Mouse (Mus musculus): Measurements from ENCODE around the gene Pde6b. TPM values are rescaled to one million over a fixed set of nuclear protein-coding genes. Genes with fewer than 3 reads are reported as not detected.

The Pde6b gene
- 0.17 TPM in 1 of 2 replicates, not detected in the other for polyA plus RNA-seq (2014; fragmentation: Nextera tagmentation; extraction: Ambion mirVana)

GRCm38 (mm10) chr5:108388201-108388600 is at the start of gene Pde6b:
Pde6b (plus strand) TSS chr5:108388391.
- WGBS, result 73% methylated on average over 7 of the region's 7 CpGs
- Histone ChIP-seq H3K27ac (ENCODE audit: low read depth, low read length) (no peak within 1 kb of the TSS), H3K9me3 (replicated peaks; ENCODE audit: control insufficient read depth, low read length) (no peaks in the 10 kb centered on the region), H3K27me3 (replicated peaks; ENCODE audit: control insufficient read depth, insufficient read depth, low read length) (no peaks in the 10 kb centered on the region), H3K9ac (ENCODE audit: low read length) (no peak within 1 kb of the TSS), H3K4me3 (ENCODE audit: low read depth, low read length) (no peak within 1 kb of the TSS), H3K4me2 (ENCODE audit: low read length) (no peak within 1 kb of the TSS), H3K36me3 (ENCODE audit: control insufficient read depth, insufficient read depth, low read length) (no peaks in the 10 kb centered on the region), H3K4me1 (ENCODE audit: control insufficient read depth, insufficient read depth, low read length) (no peaks in the 10 kb centered on the region)
- DNase-seq (ENCODE audit: low spot score) (no peak), ATAC-seq (no peak)

DNA sequence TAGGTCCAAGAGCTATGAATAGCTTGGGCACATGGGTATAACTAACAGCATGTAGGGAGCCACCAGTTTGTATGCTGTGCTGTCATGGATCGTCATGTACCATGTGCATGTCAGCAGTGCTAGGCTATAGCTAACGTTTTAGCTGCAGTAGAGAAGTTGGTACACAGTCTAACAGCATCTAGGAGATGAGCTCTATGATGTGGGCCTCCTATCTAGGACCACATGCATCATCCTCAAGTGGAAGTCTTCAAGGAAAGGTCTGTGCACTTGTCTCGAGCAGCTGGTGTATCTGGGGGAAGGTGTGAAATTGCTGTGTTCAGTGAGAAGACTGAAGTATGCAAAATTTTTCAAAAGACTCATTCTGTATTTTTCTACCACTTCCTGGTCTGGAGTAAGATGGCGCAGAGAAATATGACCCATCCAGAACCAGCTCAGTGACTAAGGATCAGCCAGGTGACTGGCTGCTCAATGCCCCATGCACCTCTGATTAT is 44.5 kb upstream of the Pde6b start:
- H3K4me1 ChIP-seq (ENCODE audit: control insufficient read depth, insufficient read depth, low read length), result no peaks in the 10 kb centered on the region
- no peaks in the 10 kb centered on the region for H3K27me3 ChIP-seq (replicated peaks; ENCODE audit: control insufficient read depth, insufficient read depth, low read length)
- no peak for DNase-seq (ENCODE audit: low spot score)
- H3K36me3 ChIP-seq (ENCODE audit: control insufficient read depth, insufficient read depth, low read length), result peaks cover 48% of the 10 kb centered on the region
- no peak overlapping the region for H3K27ac ChIP-seq (ENCODE audit: low read depth, low read length)
- H3K9me3 ChIP-seq (replicated peaks; ENCODE audit: control insufficient read depth, low read length), result no peaks in the 10 kb centered on the region
- H3K4me3 ChIP-seq (ENCODE audit: low read depth, low read length), result no peak overlapping the region
- no peak overlapping the region for H3K9ac ChIP-seq (ENCODE audit: low read length)
- ATAC-seq, result no peak
- no peak overlapping the region for H3K4me2 ChIP-seq (ENCODE audit: low read length)
- 89% methylated on average over 4 of the region's 4 CpGs for WGBS

GRCm38 (mm10) chr5:108345313-108346071 is 42.7 kb upstream of the Pde6b start:
- WGBS, result 83% methylated on average over 10 of the region's 10 CpGs
- no peak overlapping the region for H3K4me2 ChIP-seq (ENCODE audit: low read length)
- H3K27ac ChIP-seq (ENCODE audit: low read depth, low read length), result no peak overlapping the region
- no peak overlapping the region for H3K9ac ChIP-seq (ENCODE audit: low read length)
- no peaks in the 10 kb centered on the region for H3K4me1 ChIP-seq (ENCODE audit: control insufficient read depth, insufficient read depth, low read length)
- no peak overlapping the region for H3K4me3 ChIP-seq (ENCODE audit: low read depth, low read length)
- no peaks in the 10 kb centered on the region for H3K27me3 ChIP-seq (replicated peaks; ENCODE audit: control insufficient read depth, insufficient read depth, low read length)
- H3K9me3 ChIP-seq (replicated peaks; ENCODE audit: control insufficient read depth, low read length), result no peaks in the 10 kb centered on the region
- DNase-seq (ENCODE audit: low spot score) (no peak), ATAC-seq (no peak)
- peaks cover 42% of the 10 kb centered on the region for H3K36me3 ChIP-seq (ENCODE audit: control insufficient read depth, insufficient read depth, low read length)

DNA sequence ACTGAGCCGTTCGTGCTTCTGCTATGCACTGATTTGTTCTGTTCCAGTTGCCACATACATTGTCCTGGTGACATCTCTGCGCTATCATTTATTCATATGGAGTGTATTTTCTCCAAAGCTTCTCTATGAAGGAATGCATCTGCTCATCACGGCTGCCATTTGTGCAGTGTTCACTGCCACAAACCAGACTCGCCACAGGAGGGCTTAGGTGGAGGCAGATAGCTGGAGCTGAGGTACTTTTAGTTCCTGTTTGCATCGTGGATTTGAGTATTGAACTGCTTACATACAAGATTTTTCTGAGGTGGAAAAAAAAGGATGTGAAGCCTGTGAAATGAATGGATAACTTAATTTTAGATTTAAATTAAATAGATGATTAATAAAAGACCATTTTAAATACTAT is 40.3 kb upstream of the Pde6b start:
- ATAC-seq, result no peak
- no peak overlapping the region for H3K4me2 ChIP-seq (ENCODE audit: low read length)
- H3K4me1 ChIP-seq (ENCODE audit: control insufficient read depth, insufficient read depth, low read length), result no peaks in the 10 kb centered on the region
- no peak for DNase-seq (ENCODE audit: low spot score)
- 90% methylated on average over 6 of the region's 6 CpGs for WGBS
- no peak overlapping the region for H3K4me3 ChIP-seq (ENCODE audit: low read depth, low read length)
- peaks cover 33% of the 10 kb centered on the region for H3K36me3 ChIP-seq (ENCODE audit: control insufficient read depth, insufficient read depth, low read length)
- H3K9ac ChIP-seq (ENCODE audit: low read length), result no peak overlapping the region
- no peaks in the 10 kb centered on the region for H3K27me3 ChIP-seq (replicated peaks; ENCODE audit: control insufficient read depth, insufficient read depth, low read length)
- H3K9me3 ChIP-seq (replicated peaks; ENCODE audit: control insufficient read depth, low read length), result no peaks in the 10 kb centered on the region
- H3K27ac ChIP-seq (ENCODE audit: low read depth, low read length), result no peak overlapping the region

- Histone ChIP-seq H3K9ac (ENCODE audit: low read length) (no peak overlapping the region), H3K4me1 (ENCODE audit: control insufficient read depth, insufficient read depth, low read length) (no peaks in the 10 kb centered on the region), H3K36me3 (ENCODE audit: control insufficient read depth, insufficient read depth, low read length) (peaks cover 21% of the 10 kb centered on the region), H3K4me3 (ENCODE audit: low read depth, low read length) (no peak overlapping the region), H3K27me3 (replicated peaks; ENCODE audit: control insufficient read depth, insufficient read depth, low read length) (no peaks in the 10 kb centered on the region), H3K4me2 (ENCODE audit: low read length) (no peak overlapping the region), H3K9me3 (replicated peaks; ENCODE audit: control insufficient read depth, low read length) (no peaks in the 10 kb centered on the region), H3K27ac (ENCODE audit: low read depth, low read length) (no peak overlapping the region)
- DNase-seq (ENCODE audit: low spot score), result no peak
- 94% methylated on average over 9 of the region's 9 CpGs for WGBS
- ATAC-seq, result no peak
Measured at GRCm38 (mm10) chr5:108349511-108350148, 38.6 kb upstream of the Pde6b start.

- H3K27ac ChIP-seq (ENCODE audit: low read depth, low read length), result no peak overlapping the region
- 0 out of 2 replicates have a peak, but pooled peaks cover 3% of the 10 kb centered on the region for H3K36me3 ChIP-seq (ENCODE audit: control insufficient read depth, insufficient read depth, low read length)
- H3K27me3 ChIP-seq (replicated peaks; ENCODE audit: control insufficient read depth, insufficient read depth, low read length), result no peaks in the 10 kb centered on the region
- 83% methylated on average over 2 of the region's 2 CpGs for WGBS
- no peak overlapping the region for H3K4me2 ChIP-seq (ENCODE audit: low read length)
- H3K4me1 ChIP-seq (ENCODE audit: control insufficient read depth, insufficient read depth, low read length), result no peaks in the 10 kb centered on the region
- H3K9ac ChIP-seq (ENCODE audit: low read length), result no peak overlapping the region
- ATAC-seq, result no peak
- H3K9me3 ChIP-seq (replicated peaks; ENCODE audit: control insufficient read depth, low read length), result no peaks in the 10 kb centered on the region
- no peak for DNase-seq (ENCODE audit: low spot score)
- H3K4me3 ChIP-seq (ENCODE audit: low read depth, low read length), result no peak overlapping the region
Measured at GRCm38 (mm10) chr5:108354056-108354455, 34.1 kb upstream of the Pde6b start.

DNA sequence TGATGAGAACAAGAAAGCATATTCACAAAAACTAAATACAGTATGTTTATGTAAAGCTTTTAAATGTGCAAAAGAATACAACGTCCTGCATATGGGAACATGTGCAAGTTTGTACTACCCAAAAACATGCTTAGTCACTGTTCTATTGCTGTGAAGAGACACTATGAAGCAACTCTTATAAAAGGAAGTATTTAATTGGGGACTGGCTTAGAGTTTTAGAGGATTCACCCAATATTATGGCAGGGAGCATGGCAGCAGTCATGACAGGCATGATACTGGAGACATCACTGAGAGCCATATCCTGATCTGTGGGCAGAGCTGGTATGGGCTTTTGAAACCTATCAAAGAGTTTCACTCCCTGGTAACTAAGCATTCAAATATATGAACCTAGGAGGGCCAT is 30.3 kb upstream of the Pde6b start:
- H3K9me3 ChIP-seq (replicated peaks; ENCODE audit: control insufficient read depth, low read length), result no peaks in the 10 kb centered on the region
- no peak overlapping the region for H3K4me3 ChIP-seq (ENCODE audit: low read depth, low read length)
- no peak for DNase-seq (ENCODE audit: low spot score)
- 100% methylated on average over 1 of the region's 1 CpGs for WGBS
- H3K27me3 ChIP-seq (replicated peaks; ENCODE audit: control insufficient read depth, insufficient read depth, low read length), result no peaks in the 10 kb centered on the region
- no peaks in the 10 kb centered on the region for H3K4me1 ChIP-seq (ENCODE audit: control insufficient read depth, insufficient read depth, low read length)
- H3K4me2 ChIP-seq (ENCODE audit: low read length), result no peak overlapping the region
- no peaks in the 10 kb centered on the region for H3K36me3 ChIP-seq (ENCODE audit: control insufficient read depth, insufficient read depth, low read length)
- no peak overlapping the region for H3K27ac ChIP-seq (ENCODE audit: low read depth, low read length)
- no peak overlapping the region for H3K9ac ChIP-seq (ENCODE audit: low read length)
- no peak for ATAC-seq

- H3K9ac ChIP-seq (ENCODE audit: low read length), result no peak overlapping the region
- no peaks in the 10 kb centered on the region for H3K4me1 ChIP-seq (ENCODE audit: control insufficient read depth, insufficient read depth, low read length)
- WGBS, result 87% methylated on average over 9 of the region's 9 CpGs
- no peak overlapping the region for H3K4me2 ChIP-seq (ENCODE audit: low read length)
- H3K27me3 ChIP-seq (replicated peaks; ENCODE audit: control insufficient read depth, insufficient read depth, low read length), result peaks cover 8% of the 10 kb centered on the region
- ATAC-seq (no peak), DNase-seq (ENCODE audit: low spot score) (no peak)
- no peaks in the 10 kb centered on the region for H3K9me3 ChIP-seq (replicated peaks; ENCODE audit: control insufficient read depth, low read length)
- no peaks in the 10 kb centered on the region for H3K36me3 ChIP-seq (ENCODE audit: control insufficient read depth, insufficient read depth, low read length)
- no peak overlapping the region for H3K27ac ChIP-seq (ENCODE audit: low read depth, low read length)
- H3K4me3 ChIP-seq (ENCODE audit: low read depth, low read length), result no peak overlapping the region
Measured at GRCm38 (mm10) chr5:108359491-108359890, 28.7 kb upstream of the Pde6b start.

DNA sequence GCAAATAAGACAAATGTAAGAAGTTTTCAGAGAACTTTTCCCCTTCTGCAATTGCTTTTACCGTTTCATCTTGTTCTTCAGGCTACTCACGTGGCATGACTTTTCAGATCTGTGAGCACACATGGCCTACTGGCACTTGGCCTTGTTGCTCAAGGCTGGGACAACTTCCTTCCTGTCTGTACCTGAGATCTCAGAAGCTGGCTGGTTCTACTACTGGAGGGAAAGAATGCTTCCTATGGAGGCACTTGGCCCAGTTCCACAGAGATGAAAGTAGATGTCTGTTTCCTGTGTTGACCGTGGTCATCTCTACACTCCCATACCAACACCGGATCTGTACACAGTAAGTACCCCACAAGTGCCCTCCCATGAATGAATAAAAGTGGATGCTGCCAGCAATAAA is 28.0 kb upstream of the Pde6b start:
- Histone ChIP-seq H3K4me2 (ENCODE audit: low read length) (no peak overlapping the region), H3K27ac (ENCODE audit: low read depth, low read length) (no peak overlapping the region), H3K27me3 (replicated peaks; ENCODE audit: control insufficient read depth, insufficient read depth, low read length) (peaks cover 16% of the 10 kb centered on the region), H3K9me3 (replicated peaks; ENCODE audit: control insufficient read depth, low read length) (no peaks in the 10 kb centered on the region), H3K9ac (ENCODE audit: low read length) (no peak overlapping the region), H3K36me3 (ENCODE audit: control insufficient read depth, insufficient read depth, low read length) (no peaks in the 10 kb centered on the region), H3K4me1 (ENCODE audit: control insufficient read depth, insufficient read depth, low read length) (no peaks in the 10 kb centered on the region), H3K4me3 (ENCODE audit: low read depth, low read length) (no peak overlapping the region)
- WGBS, result 91% methylated on average over 4 of the region's 4 CpGs
- no peak for DNase-seq (ENCODE audit: low spot score)
- no peak for ATAC-seq

All from forebrain, embryonic 14.5 days (tissue).